Mouse (Mus musculus) thymus, postnatal 0 days (tissue): Measurements from ENCODE around the gene Gm14151. TPM values are rescaled to one million over a fixed set of nuclear protein-coding genes. Genes with fewer than 3 reads are reported as not detected.
"Not testable (repeated sequence)": the region's sequence is repeated elsewhere in the genome, so short reads cannot be mapped to it uniquely, and the experiment has no call there.

Source experiments
- DNase-seq: peaks from one replicate; pipeline ENCODE4 v3.0.0-alpha.2; 2015; ENCODE audit warnings: low spot score
- polyA plus RNA-seq: library from polyadenylated mRNA; unstranded; fragments of >200 nt; fragmentation: Nextera tagmentation; extraction: Ambion mirVana; gene quantifications from 2 replicates; pipeline ENCODE4 v1.2.1, GENCODE M21; 2015

The Gm14151 gene
- polyA plus RNA-seq, result not detected in 2 replicates

DNA sequence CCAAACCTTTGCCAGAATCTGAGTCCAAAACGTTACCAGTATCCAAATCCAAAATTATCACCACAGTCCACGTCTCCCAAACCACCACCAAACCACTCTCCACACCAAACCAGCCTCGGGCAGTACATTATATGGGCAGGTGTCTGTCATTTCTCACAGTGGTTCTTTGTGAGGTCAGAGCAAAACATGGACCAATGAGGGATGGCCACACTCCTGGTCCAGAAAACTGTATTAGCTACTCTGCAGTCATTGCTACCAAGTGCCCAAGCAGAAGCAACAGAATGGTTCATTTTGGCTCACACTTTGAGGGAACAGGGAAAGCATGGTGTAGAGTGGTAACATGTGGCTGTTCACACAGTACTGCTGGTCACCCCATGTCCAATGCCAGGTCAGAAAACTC, at the start of gene Gm14151:
TSS of gene Gm14151 (minus strand) at position 101 of the 400 bp plus-strand sequence.
- DNase-seq, result not testable (repeated sequence)

DNA sequence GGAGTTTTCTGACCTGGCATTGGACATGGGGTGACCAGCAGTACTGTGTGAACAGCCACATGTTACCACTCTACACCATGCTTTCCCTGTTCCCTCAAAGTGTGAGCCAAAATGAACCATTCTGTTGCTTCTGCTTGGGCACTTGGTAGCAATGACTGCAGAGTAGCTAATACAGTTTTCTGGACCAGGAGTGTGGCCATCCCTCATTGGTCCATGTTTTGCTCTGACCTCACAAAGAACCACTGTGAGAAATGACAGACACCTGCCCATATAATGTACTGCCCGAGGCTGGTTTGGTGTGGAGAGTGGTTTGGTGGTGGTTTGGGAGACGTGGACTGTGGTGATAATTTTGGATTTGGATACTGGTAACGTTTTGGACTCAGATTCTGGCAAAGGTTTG, 5.8 kb upstream of the Gm14151 start, which contains the start of gene Gm14147:
TSS of gene Gm14147 (plus strand) at position 301 of the 400 bp plus-strand sequence.
- not testable (repeated sequence) for DNase-seq

DNA sequence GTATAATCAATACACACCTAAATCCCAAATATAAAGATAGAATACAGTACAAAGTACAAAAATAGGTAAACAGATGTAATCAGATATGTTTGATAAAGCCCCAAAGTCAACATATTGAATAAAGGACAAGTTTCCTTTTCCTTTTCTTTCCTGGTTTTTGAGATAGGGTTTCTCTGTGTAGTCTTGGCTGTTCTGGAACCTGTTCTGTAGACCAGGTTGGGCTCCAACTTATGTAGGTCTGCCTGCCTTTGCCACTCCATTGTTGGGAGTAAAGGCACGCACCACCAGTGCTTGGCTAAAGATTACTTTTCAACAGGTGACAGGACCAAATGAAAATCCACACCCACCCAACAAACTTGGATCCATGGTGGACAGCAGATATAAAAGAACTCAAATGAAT, 35.5 kb downstream of the Gm14151 start:
- DNase-seq, result no peak

DNA sequence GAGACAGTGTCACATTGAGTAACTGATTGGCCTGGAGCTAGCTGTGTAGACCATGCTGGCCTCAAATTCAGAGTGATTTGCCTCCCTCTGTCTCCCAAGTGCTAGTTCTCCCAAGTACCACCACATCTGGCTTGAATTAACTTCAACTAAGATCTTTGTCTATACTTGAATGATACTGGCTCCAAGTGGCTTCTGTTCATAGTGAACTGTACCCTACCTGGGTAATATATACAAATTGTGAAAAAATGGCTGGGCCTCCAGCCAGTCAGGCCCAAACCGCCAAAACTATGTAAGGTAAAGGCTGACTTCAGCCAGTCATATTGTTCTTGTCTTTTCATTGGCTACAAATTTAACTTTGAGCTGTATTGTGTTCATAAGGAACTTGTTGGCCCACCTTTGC, 51.7 kb downstream of the Gm14151 start:
- no peak for DNase-seq

DNA sequence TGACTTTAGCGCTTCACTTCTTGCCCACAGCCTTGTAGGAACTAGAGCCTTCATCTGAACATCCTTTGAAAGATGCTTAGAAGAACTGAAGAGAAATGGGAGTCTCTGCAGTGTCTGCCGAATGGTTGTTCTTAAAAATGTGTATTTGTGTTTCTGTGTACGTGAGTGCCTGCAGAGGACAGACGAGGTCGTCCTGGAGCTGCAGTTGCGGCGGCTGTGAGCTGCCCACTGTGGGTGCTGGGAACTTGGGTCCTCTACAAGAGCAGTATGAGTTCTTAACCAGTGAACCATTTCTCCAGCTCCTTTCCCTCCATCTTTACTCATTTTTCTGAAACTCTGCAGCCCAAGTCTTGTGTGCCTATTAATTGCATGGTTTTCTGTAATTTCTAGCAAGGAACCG, 52.4 kb downstream of the Gm14151 start:
- DNase-seq, result no peak

DNA sequence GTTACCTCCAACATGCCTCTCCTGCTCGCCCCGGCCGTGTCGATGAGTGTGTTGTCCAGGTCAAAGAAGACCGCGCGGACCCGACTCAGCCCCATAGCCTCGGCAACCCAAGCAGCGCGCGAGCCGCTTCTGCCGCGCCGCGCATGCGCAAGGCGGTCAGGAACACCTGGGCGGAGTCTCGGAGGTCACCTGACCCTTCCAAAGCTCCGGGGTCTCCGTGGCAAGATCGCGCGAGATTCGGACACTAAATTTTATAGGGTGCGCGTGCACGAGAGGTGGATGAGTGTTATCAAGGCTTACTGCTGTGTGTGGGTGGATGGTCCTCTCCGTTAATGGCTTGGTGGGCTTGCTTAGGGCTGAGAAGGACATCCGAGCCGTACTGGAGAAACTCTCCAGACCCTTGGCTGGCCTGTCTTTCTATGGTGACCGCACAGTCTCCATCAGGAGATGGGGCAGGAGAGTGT, 52.9 kb downstream of the Gm14151 start, which contains the start of the genes Ninl and Nanp:
TSS of gene Ninl (minus strand) at position 151 of the 464 bp plus-strand sequence.
TSS of gene Nanp (minus strand) at position 167 of the 464 bp plus-strand sequence.
- DNase-seq, result peak; percentile 93

DNA sequence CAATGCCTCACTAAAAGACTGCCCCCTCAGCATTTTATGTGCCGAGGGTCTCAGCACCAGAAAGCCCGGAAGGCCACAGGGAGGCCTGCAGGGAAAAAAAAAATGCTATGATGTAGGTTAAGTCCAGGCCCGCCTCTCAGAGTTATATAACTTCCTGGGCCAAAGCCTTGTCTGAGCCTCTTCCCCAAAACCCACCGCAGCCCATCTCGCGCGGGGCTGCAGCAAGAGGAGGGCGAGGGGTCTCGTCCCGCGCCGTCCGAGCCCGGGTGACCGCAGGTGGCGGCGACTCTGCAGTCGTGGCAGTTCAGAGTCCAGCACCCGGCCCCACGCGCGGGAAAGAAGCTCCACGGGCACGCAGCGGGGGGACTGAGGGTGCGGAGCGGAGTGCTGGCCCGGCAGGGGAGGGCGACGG, 53.3 kb downstream of the Gm14151 start:
- peak; percentile 51 for DNase-seq

DNA sequence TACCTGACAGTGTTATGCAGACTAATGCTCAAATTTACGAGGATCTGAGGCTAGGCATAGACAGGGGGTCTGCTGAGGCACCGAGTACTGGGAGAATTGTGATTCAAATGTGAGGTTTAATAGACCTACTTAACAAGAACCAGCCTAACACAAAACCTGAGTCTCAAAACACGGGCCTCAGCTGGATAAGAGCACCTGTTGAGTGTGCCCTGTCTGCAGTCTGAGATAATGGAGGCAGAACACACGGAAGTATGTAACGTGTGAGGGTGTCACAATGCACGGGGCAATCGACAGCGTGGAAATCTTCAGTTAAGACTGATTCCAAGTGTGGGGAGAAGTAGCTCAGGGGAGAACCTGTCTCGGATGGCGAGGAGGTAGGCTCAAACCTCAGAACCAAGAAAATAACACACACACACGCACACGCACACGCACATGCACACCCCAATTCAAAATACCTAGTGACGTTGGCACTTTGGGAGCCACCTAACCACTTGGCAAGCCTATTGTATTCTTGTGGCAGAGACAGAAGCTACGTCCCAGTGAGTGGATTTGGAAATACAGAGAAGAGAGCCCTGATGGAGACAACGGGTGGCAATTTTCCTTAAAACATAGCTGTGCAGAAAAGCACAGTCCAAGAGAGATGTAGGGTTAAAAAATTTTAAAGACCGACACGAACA, 54.1 kb downstream of the Gm14151 start:
- DNase-seq, result peak; percentile 17

DNA sequence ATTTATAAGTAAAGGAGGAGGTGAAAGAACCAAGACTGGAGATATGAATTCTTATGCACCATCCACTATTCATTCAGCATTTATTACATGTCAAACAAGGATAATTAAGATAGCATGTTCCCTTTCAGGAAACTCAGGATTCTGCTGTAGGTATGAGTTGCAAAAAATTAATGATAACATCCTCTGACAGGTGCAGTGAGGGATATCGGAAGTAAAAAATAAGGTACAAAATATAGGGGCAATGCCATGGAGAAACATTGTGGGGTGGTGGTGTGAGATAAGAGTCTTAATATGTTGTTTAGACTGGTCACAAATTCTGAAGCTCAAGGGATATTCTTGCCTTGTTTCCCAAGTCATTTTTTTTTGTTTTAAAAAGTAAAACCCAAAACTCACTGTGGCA, 54.9 kb downstream of the Gm14151 start:
- no peak for DNase-seq

Other genes starting within 250 kb of the Gm14151 start
- gene Abhd12, start 187.6 kb downstream of the Gm14151 start, polyA plus RNA-seq, result 52.6 and 53.3 TPM in 2 replicates
- gene Gins1, start 186.9 kb downstream of the Gm14151 start, polyA plus RNA-seq, result 55.4 and 58.4 TPM in 2 replicates
- gene Ninl, start 53.0 kb downstream of the Gm14151 start, polyA plus RNA-seq, result 0.98 and 1.4 TPM in 2 replicates
- gene Nanp, start 53.0 kb downstream of the Gm14151 start, polyA plus RNA-seq, result 45.6 and 46.8 TPM in 2 replicates
- gene Gm14147, start 5.9 kb upstream of the Gm14151 start, polyA plus RNA-seq, result not detected in 2 replicates